In genomic region chr7:75307570-75308087, GRCm38 (mm10) we compare ENCODE assay signal across 10 mouse cellular contexts. TPM values are rescaled to one million over a fixed set of nuclear protein-coding genes. Genes with fewer than 3 reads are reported as not detected.
A peak's percentile ranks its signal among the peaks of the same experiment; 100 is the strongest.
DNase-seq lines count a peak whose midpoint lies in the region; ATAC-seq and TF ChIP-seq lines count a peak whose summit lies in the region.
"Had no signal": no experiment of that assay in that cellular context is flagged by ENCODE, and none has a peak within 500 bp of the region (broad histone marks: within the 10 kb centered on the region; RNA-seq: fewer than 3 reads in every experiment).

No protein-coding gene starts in this region.

- ATAC-seq in kidney, postnatal 0 days (replicated peaks; ENCODE audit: low FRiP score, low read depth), result no peak
- no peak for ATAC-seq in embryonic facial prominence, embryonic 14.5 days (ENCODE audit: low read depth)
- no peak for ATAC-seq in hindbrain, embryonic 16.5 days
- ATAC-seq in neural tube, embryonic 14.5 days (ENCODE audit: low read depth), result no peak
- ATAC-seq: liver, embryonic 12.5 days had no signal

- peak overlapping the region; percentile 84 for H3K4me2 ChIP-seq in kidney, postnatal 0 days (ENCODE audit: low read length)
- peak overlapping the region; percentile 92 for H3K4me2 ChIP-seq in embryonic facial prominence, embryonic 14.5 days (ENCODE audit: low read depth, low read length)
- H3K4me2 ChIP-seq in hindbrain, embryonic 16.5 days (ENCODE audit: low read length), result peak overlapping the region; percentile 99
- peak overlapping the region; percentile 95 for H3K4me2 ChIP-seq in neural tube, embryonic 14.5 days (ENCODE audit: low read depth, low read length)

- WGBS in kidney, postnatal 0 days, result 47% methylated on average over 8 of the region's 8 CpGs
- 61% methylated on average over 8 of the region's 8 CpGs for whole genome bisulfite sequencing in embryonic facial prominence, embryonic 14.5 days
- WGBS in hindbrain, embryonic 16.5 days, result 54% methylated on average over 8 of the region's 8 CpGs
- WGBS in neural tube, embryonic 14.5 days, result 59% methylated on average over 8 of the region's 8 CpGs

- no peaks in the 10 kb centered on the region for H3K36me3 ChIP-seq in kidney, postnatal 0 days (ENCODE audit: insufficient read depth, low read length)
- H3K36me3 ChIP-seq in embryonic facial prominence, embryonic 14.5 days (ENCODE audit: control insufficient read depth, insufficient read depth, low read length), result no peaks in the 10 kb centered on the region
- H3K36me3 ChIP-seq in hindbrain, embryonic 16.5 days (ENCODE audit: control insufficient read depth, insufficient read depth, low read length), result no peaks in the 10 kb centered on the region
- H3K36me3 ChIP-seq in neural tube, embryonic 14.5 days (ENCODE audit: control insufficient read depth, insufficient read depth, low read length), result no peaks in the 10 kb centered on the region
- H3K36me3 ChIP-seq: liver, embryonic 12.5 days had no signal

- no peak for DNase-seq in kidney, postnatal 0 days (ENCODE audit: low spot score)
- DNase-seq in kidney, adult 11 months, result no peak
- no peak for DNase-seq in embryonic facial prominence, embryonic 14.5 days (ENCODE audit: low spot score)
- DNase-seq in kidney, postnatal 36 days, result no peak
- no peak for DNase-seq in lung, adult 18-20 months
- no peak for DNase-seq in adrenal gland, postnatal 14 days
- DNase-seq: thymus, adult 18-20 months had no signal

- peak overlapping the region; percentile 33; the same call in 1 of the 2 replicates for H3K4me3 ChIP-seq in kidney, postnatal 0 days (replicated peaks; ENCODE audit: low read depth, low read length)
- no peak overlapping the region for H3K4me3 ChIP-seq in embryonic facial prominence, embryonic 14.5 days (ENCODE audit: low read depth, low read length)
- peak overlapping the region; percentile 63 for H3K4me3 ChIP-seq in hindbrain, embryonic 16.5 days (ENCODE audit: low read length)
- peak overlapping the region; percentile 49 for H3K4me3 ChIP-seq in neural tube, embryonic 14.5 days (ENCODE audit: low read depth, low read length)

- H3K9ac ChIP-seq in kidney, postnatal 0 days (ENCODE audit: low read depth, low read length), result no peak overlapping the region
- H3K9ac ChIP-seq in embryonic facial prominence, embryonic 14.5 days (ENCODE audit: low read depth, low read length), result no peak overlapping the region
- H3K9ac ChIP-seq in hindbrain, embryonic 16.5 days (ENCODE audit: low read depth, low read length), result peak overlapping the region; percentile 75
- 0 out of 2 replicates have a peak overlapping the region, but pooled peaks have one; percentile 1 for H3K9ac ChIP-seq in neural tube, embryonic 14.5 days (replicated peaks; ENCODE audit: low read depth, low read length)
- H3K9ac ChIP-seq: liver, embryonic 12.5 days had no signal

- peaks cover 7% of the 10 kb centered on the region; the same call in 1 of the 2 replicates for H3K4me1 ChIP-seq in kidney, postnatal 0 days (replicated peaks; ENCODE audit: insufficient read depth, low read length)
- peaks cover 7% of the 10 kb centered on the region for H3K4me1 ChIP-seq in embryonic facial prominence, embryonic 14.5 days (ENCODE audit: control insufficient read depth, insufficient read depth, low read length)
- peaks cover 9% of the 10 kb centered on the region for H3K4me1 ChIP-seq in hindbrain, embryonic 16.5 days (ENCODE audit: control insufficient read depth, insufficient read depth, low read depth, low read length)
- H3K4me1 ChIP-seq in neural tube, embryonic 14.5 days (ENCODE audit: control insufficient read depth, insufficient read depth, low read length), result no peaks in the 10 kb centered on the region; the same call in 1 of the 2 replicates
- H3K4me1 ChIP-seq: liver, embryonic 12.5 days had no signal

- no peak overlapping the region for H3K27ac ChIP-seq in kidney, postnatal 0 days
- no peak overlapping the region for H3K27ac ChIP-seq in embryonic facial prominence, embryonic 14.5 days (replicated peaks; ENCODE audit: low read depth, low read length)
- peak overlapping the region; percentile 60; the same call in 1 of the 2 replicates for H3K27ac ChIP-seq in hindbrain, embryonic 16.5 days (ENCODE audit: low read depth, low read length)
- H3K27ac ChIP-seq in neural tube, embryonic 14.5 days (ENCODE audit: low read depth, low read length), result no peak overlapping the region
- H3K27ac ChIP-seq: liver, embryonic 12.5 days had no signal

- peaks cover 5% of the 10 kb centered on the region; the same call in 1 of the 2 replicates for H3K27me3 ChIP-seq in kidney, postnatal 0 days (ENCODE audit: insufficient read depth, low read length)
- peaks cover 38% of the 10 kb centered on the region for H3K27me3 ChIP-seq in embryonic facial prominence, embryonic 14.5 days (replicated peaks; ENCODE audit: control insufficient read depth, insufficient read depth, low read length)
- H3K27me3 ChIP-seq in hindbrain, embryonic 16.5 days (replicated peaks; ENCODE audit: control insufficient read depth, insufficient read depth, low read length), result peaks cover 8% of the 10 kb centered on the region
- H3K27me3 ChIP-seq in neural tube, embryonic 14.5 days (ENCODE audit: control insufficient read depth, insufficient read depth, low read length), result no peaks in the 10 kb centered on the region; the same call in 1 of the 2 replicates

- no peak for TF ChIP-seq CTCF in kidney, postnatal 0 days (IDR thresholded peaks at IDR 0.05; ENCODE audit: low read depth)

- no peaks in the 10 kb centered on the region for H3K9me3 ChIP-seq in kidney, postnatal 0 days (replicated peaks; ENCODE audit: low read length)
- H3K9me3 ChIP-seq in embryonic facial prominence, embryonic 14.5 days (ENCODE audit: control insufficient read depth, low read length), result no peaks in the 10 kb centered on the region
- H3K9me3 ChIP-seq in hindbrain, embryonic 16.5 days (ENCODE audit: control insufficient read depth, low read length), result no peaks in the 10 kb centered on the region
- no peaks in the 10 kb centered on the region for H3K9me3 ChIP-seq in neural tube, embryonic 14.5 days (ENCODE audit: control insufficient read depth, low read length)
- H3K9me3 ChIP-seq: liver, embryonic 12.5 days had no signal

RNA-seq across cellular contexts. Expression of gene Sv2b, which starts 1.4 kb away (rescaled TPM):
- 0.59 and 0.68 TPM in 2 replicates for polyA plus RNA-seq in kidney, postnatal 0 days (2015; fragmentation: Nextera tagmentation; extraction: Ambion mirVana)
- 2.7 and 2.9 TPM in 2 replicates for polyA plus RNA-seq in embryonic facial prominence, embryonic 14.5 days (2014; fragmentation: Nextera tagmentation; extraction: Ambion mirVana)
- polyA plus RNA-seq in hindbrain, embryonic 16.5 days (2015; fragmentation: Nextera tagmentation; extraction: Ambion mirVana), result 20.4 and 23.5 TPM in 2 replicates
- 18.9 and 20.6 TPM in 2 replicates for polyA plus RNA-seq in neural tube, embryonic 14.5 days (2014; fragmentation: Nextera tagmentation; extraction: Ambion mirVana)
- total RNA-seq in adrenal gland, postnatal 14 days (2021), result 0.45 and 0.67 TPM in 2 replicates

Comparison
In these comparisons a context has a peak if more than half of its experiments do, and no peak if none do; other contexts are left out.
1. H3K9ac ChIP-seq: peak in hindbrain, embryonic 16.5 days (single experiment) and neural tube, embryonic 14.5 days (single experiment); none in kidney, postnatal 0 days (single experiment) and embryonic facial prominence, embryonic 14.5 days (single experiment).
2. Peak in every context shown above with its lines, with median percentiles within 50 percentile points of each other: H3K4me2 ChIP-seq.